Mouse (Mus musculus) cerebellum, adult 2 months (tissue): ENCODE data around the gene Cage1.

Source experiments
- CTCF ChIP-seq: fragments of 200-500 bp; IDR thresholded peaks from 2 replicates; pipeline ENCODE4 v1.5.1; 2011; ENCODE audit warnings: low read depth, mild to moderate bottlenecking, control low read depth, low read length, moderate library complexity, borderline replicate concordance; ENCODE audit not compliant: insufficient read depth
- POLR2A ChIP-seq: fragments of 200-500 bp; IDR thresholded peaks from 2 replicates; pipeline ENCODE4 v1.6.1; 2011; ENCODE audit warnings: low read length, control low read depth, borderline replicate concordance; ENCODE audit not compliant: insufficient read depth

DNA sequence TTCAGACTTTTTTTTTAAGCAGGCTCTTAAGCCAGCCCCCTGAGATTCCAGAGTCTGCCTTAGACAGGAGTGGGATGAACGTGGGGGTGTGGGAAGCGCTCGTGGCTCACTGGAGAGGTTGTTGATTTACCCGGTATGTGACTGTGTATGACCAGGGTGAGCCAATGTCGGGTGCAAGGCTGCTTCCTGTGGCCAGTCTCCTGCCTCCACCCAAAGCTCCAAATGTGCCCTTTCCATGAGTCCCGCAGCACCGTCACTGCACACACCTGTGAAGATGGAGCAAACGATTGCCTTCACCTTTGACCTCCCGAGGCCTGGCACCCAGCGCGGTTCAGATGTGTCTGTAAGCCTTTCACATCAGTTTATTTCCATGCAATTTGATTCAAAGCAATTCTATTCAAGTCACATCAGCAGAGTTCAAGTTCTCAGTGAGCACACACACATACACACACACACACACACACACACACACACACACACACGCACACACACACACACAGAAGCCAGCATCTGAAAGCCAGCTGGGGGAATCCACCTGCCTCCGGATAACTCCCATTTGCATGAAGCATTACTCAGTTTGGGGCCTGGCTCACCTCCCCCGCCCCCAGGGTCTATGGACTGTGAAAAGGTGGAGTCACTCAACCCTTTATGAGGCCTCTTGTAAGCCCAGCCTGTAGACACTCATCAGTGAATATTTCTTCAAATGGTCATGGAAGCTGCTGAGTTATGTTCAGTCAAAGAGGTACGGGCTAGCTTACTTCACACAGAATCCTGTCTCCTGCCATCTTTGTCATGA is 70.4 kb downstream of the Cage1 start:
- TF ChIP-seq CTCF (no peak), POLR2A (no peak)
